Mouse (Mus musculus): ENCODE results near the gene Cenpv. TPM values are rescaled to one million over a fixed set of nuclear protein-coding genes. Genes with fewer than 3 reads are reported as not detected.
A peak's percentile ranks its signal among the peaks of the same experiment; 100 is the strongest.

Gene Cenpv
- polyA plus RNA-seq, 1 experiment, result 46.7 TPM

DNA sequence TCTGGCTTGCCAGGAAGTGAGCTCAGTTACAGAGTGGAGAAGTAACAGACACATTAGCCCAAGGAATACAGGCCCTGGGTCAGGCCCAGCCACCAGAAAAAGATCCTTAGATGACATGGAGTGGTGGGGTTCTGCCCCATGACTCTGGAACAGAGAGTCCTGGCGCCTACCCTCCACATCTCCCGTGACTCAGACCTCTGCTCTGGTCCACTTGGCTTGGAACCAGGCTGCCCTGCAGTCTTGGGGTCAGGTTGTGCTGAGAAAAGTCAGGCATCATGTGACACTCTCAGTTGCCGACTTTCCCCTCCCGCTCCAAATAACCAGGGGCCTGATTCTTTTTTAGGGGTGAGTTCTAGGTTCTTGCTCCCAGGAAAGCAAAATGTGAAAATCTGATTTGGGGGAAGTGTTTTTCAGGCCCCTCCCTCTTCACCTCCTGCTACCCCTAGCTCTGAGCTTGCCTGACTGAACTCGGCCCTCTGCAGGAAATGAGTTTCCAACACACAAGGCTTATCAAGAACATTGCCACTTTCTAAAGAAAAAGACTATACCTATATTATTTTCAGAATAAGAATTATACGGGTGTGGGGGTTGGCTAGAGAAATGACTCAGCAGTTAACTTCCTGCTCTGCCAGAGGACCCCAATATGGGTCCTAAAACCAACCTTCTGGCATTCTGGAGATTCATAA, 20.0 kb upstream of the Cenpv start:
- Histone ChIP-seq H3K4me3 (replicated peaks; ENCODE audit: insufficient read depth, low read depth, low read length) (no peak overlapping the region), H3K4me1 (ENCODE audit: control insufficient read depth, insufficient read depth, low read length) (no peaks in the 10 kb centered on the region), H3K27ac (ENCODE audit: insufficient read depth, low read length) (no peak overlapping the region), H3K27me3 (ENCODE audit: control insufficient read depth, insufficient read depth, low read length) (no peaks in the 10 kb centered on the region)
- 66% methylated on average over 6 of the region's 6 CpGs for WGBS
- DNase-seq, result no peak
- TF ChIP-seq POLR2A (IDR thresholded peaks at IDR 0.05; ENCODE audit: borderline replicate concordance, insufficient read depth, low read length) (no peak), CTCF (IDR thresholded peaks at IDR 0.05; ENCODE audit: borderline replicate concordance, insufficient read depth, low read depth, low read length) (no peak)

- TF ChIP-seq CTCF (IDR thresholded peaks at IDR 0.05; ENCODE audit: borderline replicate concordance, insufficient read depth, low read depth, low read length), result no peak
- no peak for TF ChIP-seq POLR2A (IDR thresholded peaks at IDR 0.05; ENCODE audit: borderline replicate concordance, insufficient read depth, low read length)
- no peak for DNase-seq
- H3K27ac ChIP-seq (ENCODE audit: insufficient read depth, low read length), result no peak overlapping the region
- 80% methylated on average over 2 of the region's 2 CpGs for WGBS
- H3K4me1 ChIP-seq (ENCODE audit: control insufficient read depth, insufficient read depth, low read length), result no peaks in the 10 kb centered on the region
- H3K27me3 ChIP-seq (ENCODE audit: control insufficient read depth, insufficient read depth, low read length), result no peaks in the 10 kb centered on the region
- no peak overlapping the region for H3K4me3 ChIP-seq (replicated peaks; ENCODE audit: insufficient read depth, low read depth, low read length)
These were observed 19.1 kb upstream of the Cenpv start for GRCm38 (mm10) chr11:62558152-62558551.

DNA sequence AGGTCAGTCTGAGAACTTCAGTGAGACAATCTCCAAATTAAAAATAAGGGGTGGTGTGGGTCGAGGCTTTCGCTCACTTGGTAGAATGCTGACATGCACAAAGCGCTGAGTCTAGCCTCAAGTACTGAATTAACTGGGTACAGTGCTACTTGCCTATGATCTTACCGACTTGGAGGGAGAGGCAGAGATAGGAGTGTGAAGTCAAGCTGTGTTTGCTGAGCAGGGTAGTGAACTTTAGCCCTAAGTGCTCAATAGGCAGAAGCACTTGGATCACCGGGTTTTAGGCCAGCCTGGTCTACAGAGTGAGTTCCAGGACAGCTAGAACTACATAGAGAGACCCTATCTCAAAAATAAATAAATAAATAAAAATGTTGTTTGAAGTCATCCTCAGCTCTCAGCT, 18.1 kb upstream of the Cenpv start:
- H3K4me3 ChIP-seq (replicated peaks; ENCODE audit: insufficient read depth, low read depth, low read length), result no peak overlapping the region
- H3K4me1 ChIP-seq (ENCODE audit: control insufficient read depth, insufficient read depth, low read length), result no peaks in the 10 kb centered on the region
- TF ChIP-seq CTCF (IDR thresholded peaks at IDR 0.05; ENCODE audit: borderline replicate concordance, insufficient read depth, low read depth, low read length) (no peak), POLR2A (IDR thresholded peaks at IDR 0.05; ENCODE audit: borderline replicate concordance, insufficient read depth, low read length) (no peak)
- H3K27me3 ChIP-seq (ENCODE audit: control insufficient read depth, insufficient read depth, low read length), result no peaks in the 10 kb centered on the region
- WGBS, result 71% methylated on average over 5 of the region's 5 CpGs
- no peak overlapping the region for H3K27ac ChIP-seq (ENCODE audit: insufficient read depth, low read length)
- DNase-seq, result no peak

DNA sequence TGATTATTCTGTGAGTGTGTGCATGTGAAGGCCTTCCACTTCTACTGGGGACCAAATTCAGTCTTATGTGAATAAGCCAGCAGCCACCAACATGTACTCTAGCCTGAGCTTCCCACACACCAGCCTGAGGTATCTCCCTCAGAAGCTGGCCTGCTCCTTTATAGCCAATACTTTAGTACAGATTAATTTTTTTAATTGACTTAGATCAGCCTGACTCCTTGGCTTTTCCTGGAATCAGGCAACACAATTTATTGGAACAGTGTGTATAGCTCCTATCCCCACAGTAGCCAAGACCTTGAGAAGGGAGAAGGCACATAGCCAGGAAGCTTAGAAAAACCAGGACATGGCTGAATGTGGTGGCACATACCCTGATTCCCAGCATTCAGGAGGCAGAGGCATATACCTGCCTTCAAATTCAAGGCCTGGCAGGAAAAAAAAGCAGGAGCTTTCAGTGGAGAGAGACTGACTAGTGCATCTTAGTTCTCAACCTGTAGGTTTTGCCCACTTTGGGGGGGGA, 16.9 kb upstream of the Cenpv start:
- Histone ChIP-seq H3K4me1 (ENCODE audit: control insufficient read depth, insufficient read depth, low read length) (no peaks in the 10 kb centered on the region), H3K27ac (ENCODE audit: insufficient read depth, low read length) (no peak overlapping the region), H3K4me3 (replicated peaks; ENCODE audit: insufficient read depth, low read depth, low read length) (no peak overlapping the region), H3K27me3 (ENCODE audit: control insufficient read depth, insufficient read depth, low read length) (no peaks in the 10 kb centered on the region)
- peak in 1 of 2 experiments; percentile 40 for DNase-seq
- TF ChIP-seq POLR2A (IDR thresholded peaks at IDR 0.05; ENCODE audit: borderline replicate concordance, insufficient read depth, low read length), result no peak
- TF ChIP-seq CTCF (IDR thresholded peaks at IDR 0.05; ENCODE audit: borderline replicate concordance, insufficient read depth, low read depth, low read length), result no peak

- Histone ChIP-seq H3K4me3 (replicated peaks; ENCODE audit: insufficient read depth, low read depth, low read length) (no peak overlapping the region), H3K4me1 (ENCODE audit: control insufficient read depth, insufficient read depth, low read length) (no peaks in the 10 kb centered on the region), H3K27ac (ENCODE audit: insufficient read depth, low read length) (no peak overlapping the region), H3K27me3 (ENCODE audit: control insufficient read depth, insufficient read depth, low read length) (no peaks in the 10 kb centered on the region)
- no peak for TF ChIP-seq POLR2A (IDR thresholded peaks at IDR 0.05; ENCODE audit: borderline replicate concordance, insufficient read depth, low read length)
- no peak for TF ChIP-seq CTCF (IDR thresholded peaks at IDR 0.05; ENCODE audit: borderline replicate concordance, insufficient read depth, low read depth, low read length)
- no peak for DNase-seq
These were observed 16.0 kb upstream of the Cenpv start for GRCm38 (mm10) chr11:62554934-62555517.

DNA sequence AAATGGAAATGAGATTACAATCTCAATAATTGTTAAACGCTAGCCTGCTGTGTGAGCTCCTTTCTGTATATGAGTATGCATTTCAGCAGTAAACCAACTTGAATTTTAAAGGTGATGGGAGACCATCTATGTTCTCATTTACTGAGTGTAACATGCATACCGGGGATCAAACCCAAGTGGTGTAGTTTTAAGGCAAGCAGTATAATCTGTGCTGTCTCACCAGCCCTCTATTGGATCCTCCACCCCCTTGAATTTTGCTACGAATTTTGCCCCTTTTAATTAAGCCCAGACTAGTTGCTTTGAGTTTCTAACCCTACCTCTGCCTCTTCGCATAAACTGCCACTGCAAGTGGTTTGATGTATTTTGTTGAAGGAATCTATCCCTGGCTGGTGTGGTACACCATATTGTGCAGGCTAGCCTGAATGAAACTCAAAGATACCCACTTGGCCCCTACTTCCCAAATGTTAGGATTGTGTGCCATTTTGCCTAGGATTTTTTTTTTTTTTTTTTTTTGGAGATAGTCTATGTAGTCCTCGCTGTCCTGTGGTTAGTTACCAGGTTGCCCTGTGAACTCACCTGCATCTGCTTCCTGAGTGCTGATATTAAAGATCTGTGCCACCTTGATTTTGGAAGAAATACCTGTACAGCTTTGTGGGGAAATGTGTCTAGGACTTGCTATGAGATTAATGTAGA, 15.2 kb upstream of the Cenpv start:
- H3K27me3 ChIP-seq (ENCODE audit: control insufficient read depth, insufficient read depth, low read length), result no peaks in the 10 kb centered on the region
- H3K27ac ChIP-seq (ENCODE audit: insufficient read depth, low read length), result no peak overlapping the region
- no peak for DNase-seq
- WGBS, result 29% methylated on average over 5 of the region's 5 CpGs
- H3K4me1 ChIP-seq (ENCODE audit: control insufficient read depth, insufficient read depth, low read length), result no peaks in the 10 kb centered on the region
- H3K4me3 ChIP-seq (replicated peaks; ENCODE audit: insufficient read depth, low read depth, low read length), result peak overlapping the region; percentile 25
- TF ChIP-seq CTCF (IDR thresholded peaks at IDR 0.05; ENCODE audit: borderline replicate concordance, insufficient read depth, low read depth, low read length), result no peak
- TF ChIP-seq POLR2A (IDR thresholded peaks at IDR 0.05; ENCODE audit: borderline replicate concordance, insufficient read depth, low read length), result no peak

- WGBS, result 40% methylated on average over 5 of the region's 5 CpGs
- Histone ChIP-seq H3K4me3 (replicated peaks; ENCODE audit: insufficient read depth, low read depth, low read length) (peak overlapping the region; percentile 25), H3K27ac (ENCODE audit: insufficient read depth, low read length) (no peak overlapping the region), H3K27me3 (ENCODE audit: control insufficient read depth, insufficient read depth, low read length) (no peaks in the 10 kb centered on the region), H3K4me1 (ENCODE audit: control insufficient read depth, insufficient read depth, low read length) (no peaks in the 10 kb centered on the region)
- no peak for DNase-seq
- TF ChIP-seq CTCF (IDR thresholded peaks at IDR 0.05; ENCODE audit: borderline replicate concordance, insufficient read depth, low read depth, low read length) (no peak), POLR2A (IDR thresholded peaks at IDR 0.05; ENCODE audit: borderline replicate concordance, insufficient read depth, low read length) (no peak)
These were observed 14.6 kb upstream of the Cenpv start for GRCm38 (mm10) chr11:62553633-62554032.

Measured in cerebellum, adult 2 months (tissue).